Mouse (Mus musculus) C2C12 (cell line): ENCODE measurements around the gene Col9a3. TPM values are rescaled to one million over a fixed set of nuclear protein-coding genes. Genes with fewer than 3 reads are reported as not detected.

Experiments
- H3K27me3 ChIP-seq: one replicate; pipeline ENCODE4 v1.6.1; 2011; ENCODE audit not compliant: control insufficient read depth, insufficient read depth, insufficient read length
- H3K36me3 ChIP-seq: one replicate; pipeline ENCODE4 v1.6.1; 2011; ENCODE audit not compliant: control insufficient read depth, insufficient read depth
- H3K4me3 ChIP-seq: one replicate; pipeline ENCODE4 v1.5.1; 2011; ENCODE audit warnings: mild to moderate bottlenecking, control low read depth; ENCODE audit not compliant: poor library complexity, insufficient read depth, severe bottlenecking
- H3K79me2 ChIP-seq: one replicate; pipeline ENCODE4 v1.6.1; 2011; ENCODE audit not compliant: control insufficient read depth, insufficient read depth
- H3K79me3 ChIP-seq: one replicate; pipeline ENCODE4 v1.6.1; 2011; ENCODE audit warnings: low read depth, control low read depth
- H3ac ChIP-seq: one replicate; pipeline ENCODE3; 2011; ENCODE audit warnings: low read depth; ENCODE audit not compliant: control insufficient read depth, insufficient read length
- CEBPB ChIP-seq: IDR thresholded peaks from one replicate; pipeline ENCODE4 v1.6.1; 2011; ENCODE audit warnings: low read depth, mild to moderate bottlenecking, control low read depth, moderate library complexity
- CTCF ChIP-seq: IDR thresholded peaks from one replicate; pipeline ENCODE4 v1.5.1; 2011; ENCODE audit not compliant: control insufficient read depth, insufficient read depth, insufficient read length
- FOSL1 ChIP-seq: IDR thresholded peaks from one replicate; pipeline ENCODE4 v1.8.0; 2011; ENCODE audit warnings: mild to moderate bottlenecking, low read length; ENCODE audit not compliant: poor library complexity, insufficient read depth, severe bottlenecking
- MAX ChIP-seq: IDR thresholded peaks from one replicate; pipeline ENCODE4 v1.6.1; 2011; ENCODE audit warnings: mild to moderate bottlenecking, control low read depth
- MYOD1 ChIP-seq: IDR thresholded peaks from one replicate; pipeline ENCODE4 v1.6.1; 2011; ENCODE audit warnings: low read depth; ENCODE audit not compliant: control insufficient read depth, insufficient read length
- MYOG ChIP-seq: IDR thresholded peaks from one replicate; pipeline ENCODE4 v1.6.1; 2011; ENCODE audit not compliant: control insufficient read depth, insufficient read length; ENCODE audit errors: extremely low read depth
- USF1 ChIP-seq: IDR thresholded peaks from one replicate; pipeline ENCODE4 v1.6.1; 2011; ENCODE audit warnings: low read depth, mild to moderate bottlenecking, control low read depth, moderate library complexity
- polyA plus RNA-seq: library from polyadenylated mRNA; unstranded; fragments of >200 nt; fragmentation: generic; extraction: Trizol; gene quantifications from one replicate; pipeline ENCODE4 v1.2.1, GENCODE M21; 2012; ENCODE audit warnings: missing spikeins

The Col9a3 gene
- polyA plus RNA-seq, 1 experiment: 0.21 TPM

DNA sequence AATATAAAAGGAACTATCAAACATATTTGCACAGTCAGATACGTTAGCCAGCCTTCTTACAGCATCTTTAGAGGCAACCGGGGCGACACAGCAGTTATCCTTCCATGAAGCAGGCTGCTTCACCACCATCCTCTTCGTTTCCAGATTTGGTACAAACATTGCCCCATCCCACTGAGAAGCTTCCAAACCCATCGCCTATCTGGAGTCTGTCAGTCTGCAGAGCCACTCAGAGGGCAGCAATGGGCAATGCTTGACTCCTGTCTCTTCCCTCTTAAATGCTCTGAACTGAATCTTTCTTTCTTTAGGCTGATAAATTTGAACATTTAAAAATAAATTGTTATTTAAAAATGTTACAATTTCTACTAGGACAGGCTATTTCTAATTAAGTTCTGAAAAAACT lies 60.8 kb downstream of the Col9a3 start:
- no peaks in the 10 kb centered on the region for H3K79me3 ChIP-seq
- peaks cover 14% of the 10 kb centered on the region for H3K36me3 ChIP-seq
- TF ChIP-seq MYOD1 (no peak), FOSL1 (no peak), USF1 (no peak), CEBPB (no peak), CTCF (no peak), MAX (no peak), MYOG (no peak)
- no peaks in the 10 kb centered on the region for H3K27me3 ChIP-seq
- no peak overlapping the region for H3ac ChIP-seq
- H3K79me2 ChIP-seq: no peaks in the 10 kb centered on the region
- no peak overlapping the region for H3K4me3 ChIP-seq

DNA sequence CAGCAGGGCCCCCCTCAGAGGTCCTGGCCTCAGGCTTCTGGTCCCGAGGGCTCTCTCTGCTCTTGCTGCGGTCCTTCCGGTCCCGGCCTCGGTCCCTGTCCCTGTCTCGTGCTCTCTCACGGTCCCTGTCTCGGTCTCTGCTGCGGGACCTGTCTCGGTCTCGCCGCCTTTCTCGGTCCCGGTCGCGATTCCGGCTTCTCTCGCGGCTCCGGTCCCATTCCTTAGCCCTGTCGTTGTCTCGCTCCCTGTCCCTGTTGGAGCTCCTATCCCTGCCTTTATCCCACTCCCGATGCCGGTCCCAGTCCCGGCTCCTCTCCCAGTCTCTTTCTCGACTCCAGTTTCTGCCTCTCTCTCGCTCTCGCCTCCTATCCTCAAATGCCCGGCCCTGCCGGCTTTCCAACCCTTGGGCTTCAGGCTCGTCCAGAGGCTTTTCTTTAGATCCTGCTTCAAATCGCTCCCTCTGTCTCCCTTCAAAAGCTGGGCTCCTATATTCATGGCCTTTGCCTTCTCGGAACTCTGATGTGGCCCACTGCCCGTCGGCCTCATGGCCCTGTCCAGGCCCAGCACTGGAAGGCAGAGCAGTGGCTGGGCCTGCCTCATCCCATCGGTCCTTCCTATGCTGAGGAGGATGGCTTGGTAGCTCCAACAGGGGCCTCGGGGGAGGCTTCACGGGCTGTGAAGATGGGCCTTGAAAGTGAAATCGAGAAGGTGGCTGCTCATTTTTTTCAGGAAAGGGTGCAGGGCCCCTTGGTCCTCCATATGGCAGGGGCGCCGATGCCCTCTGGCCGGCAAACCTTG lies 62.0 kb downstream of the Col9a3 start:
- H3K36me3 ChIP-seq: peaks cover 24% of the 10 kb centered on the region
- TF ChIP-seq CEBPB (no peak), CTCF (no peak), MYOD1 (no peak), MAX (no peak), FOSL1 (no peak), MYOG (no peak), USF1 (no peak)
- H3K27me3 ChIP-seq: no peaks in the 10 kb centered on the region
- H3ac ChIP-seq: no peak overlapping the region
- H3K4me3 ChIP-seq: no peak overlapping the region
- H3K79me3 ChIP-seq: no peaks in the 10 kb centered on the region
- H3K79me2 ChIP-seq: no peaks in the 10 kb centered on the region

GRCm38 (mm10) chr2:180660521-180660920 lies 62.9 kb downstream of the Col9a3 start:
- TF ChIP-seq MAX (no peak), MYOG (no peak), CEBPB (no peak), CTCF (no peak), FOSL1 (no peak), MYOD1 (no peak)
- Histone ChIP-seq H3K79me2 (no peaks in the 10 kb centered on the region), H3K27me3 (no peaks in the 10 kb centered on the region), H3K36me3 (peaks cover 34% of the 10 kb centered on the region), H3ac (no peak overlapping the region), H3K79me3 (no peaks in the 10 kb centered on the region), H3K4me3 (no peak overlapping the region)

DNA sequence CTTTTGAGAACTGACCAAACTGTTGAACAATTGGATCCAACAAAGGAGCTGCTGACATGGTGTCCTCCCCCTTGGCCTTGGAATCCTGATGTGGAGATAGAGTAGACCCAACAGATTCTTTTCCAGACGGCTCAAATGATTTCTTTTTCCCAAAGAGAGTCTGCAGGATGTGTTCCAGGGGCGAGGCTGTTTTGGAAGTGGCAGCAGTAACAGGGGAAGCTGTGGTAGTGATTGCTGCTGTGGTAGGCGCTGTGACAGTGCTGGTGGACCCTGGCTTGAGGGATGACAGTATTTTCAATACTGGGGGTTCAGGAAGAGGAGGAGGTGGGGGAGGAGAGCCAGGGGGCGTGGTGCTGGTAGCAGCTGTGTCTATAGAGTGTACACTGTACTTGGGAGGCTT lies 64.4 kb downstream of the Col9a3 start:
- no peaks in the 10 kb centered on the region for H3K79me2 ChIP-seq
- H3ac ChIP-seq: no peak overlapping the region
- no peak overlapping the region for H3K4me3 ChIP-seq
- H3K79me3 ChIP-seq: no peaks in the 10 kb centered on the region
- H3K36me3 ChIP-seq: peaks cover 48% of the 10 kb centered on the region
- H3K27me3 ChIP-seq: no peaks in the 10 kb centered on the region
- TF ChIP-seq MYOD1 (no peak), USF1 (no peak), MYOG (no peak), CEBPB (no peak), FOSL1 (no peak), CTCF (no peak), MAX (no peak)

Other genes starting within 250 kb of the Col9a3 start
- 7.4 TPM for gene Slco4a1, start 141.5 kb upstream of the Col9a3 start, polyA plus RNA-seq
- not detected for gene Ntsr1, start 97.8 kb upstream of the Col9a3 start, polyA plus RNA-seq
- 19.2 TPM for gene Mrgbp, start 16.5 kb upstream of the Col9a3 start, polyA plus RNA-seq
- 61.5 TPM for gene Ogfr, start 8.5 kb upstream of the Col9a3 start, polyA plus RNA-seq
- not detected for gene Tcfl5, start 44.9 kb downstream of the Col9a3 start, polyA plus RNA-seq
- gene Dido1, start 112.2 kb downstream of the Col9a3 start, polyA plus RNA-seq: 11.0 TPM
- gene Gid8, start 112.3 kb downstream of the Col9a3 start, polyA plus RNA-seq: 35.5 TPM
- 0.04 TPM for gene Slc17a9, start 127.5 kb downstream of the Col9a3 start, polyA plus RNA-seq
- gene Bhlhe23, start 179.1 kb downstream of the Col9a3 start, polyA plus RNA-seq: 0.01 TPM